Mouse (Mus musculus) ES-Bruce4 (cell line): ENCODE measurements around the gene Rtkn.

Source experiments
- CTCF ChIP-seq: IDR thresholded peaks from one replicate; pipeline ENCODE4 v1.8.1; 2011; ENCODE audit warnings: low read depth, low read length
- EP300 ChIP-seq: IDR thresholded peaks from 2 replicates; pipeline ENCODE4 v1.6.1; 2011; ENCODE audit warnings: low read depth, low read length; ENCODE audit not compliant: insufficient read depth
- POLR2A ChIP-seq: IDR thresholded peaks from one replicate; pipeline ENCODE4 v1.8.1; 2011; ENCODE audit warnings: low read length; ENCODE audit not compliant: insufficient read depth

- TF ChIP-seq CTCF (no peak), POLR2A (no peak), EP300 (no peak)
These were observed 50.9 kb downstream of the Rtkn start for GRCm38 (mm10) chr6:83185895-83186861.
